Mouse (Mus musculus) intestine, embryonic 16.5 days (tissue): ENCODE measurements around the gene Trip6. TPM values are rescaled to one million over a fixed set of nuclear protein-coding genes. Genes with fewer than 3 reads are reported as not detected.

Experiments used
- ATAC-seq: fragments of 200-750 bp; cut with Nextera tagmentation; 2 replicates; pipeline ENCODE4 v1.8.0; 2017; ENCODE audit warnings: moderate TSS enrichment, moderate library complexity
- H3K27ac ChIP-seq: fragments of 300-500 bp; sonication (generic); 2 replicates; pipeline ENCODE4 v1.5.1; 2014; ENCODE audit warnings: mild to moderate bottlenecking, low read length
- H3K27me3 ChIP-seq: fragments of 300-500 bp; sonication (generic); replicated peaks from 2 replicates; pipeline ENCODE4 v1.6.1; 2014; ENCODE audit warnings: low read length, control low read depth, mixed read lengths; ENCODE audit not compliant: control insufficient read depth, insufficient read depth
- H3K36me3 ChIP-seq: fragments of 300-500 bp; sonication (generic); 2 replicates; pipeline ENCODE4 v1.6.1; 2014; ENCODE audit warnings: low read length, control low read depth; ENCODE audit not compliant: control insufficient read depth, insufficient read depth
- H3K4me1 ChIP-seq: fragments of 300-500 bp; sonication (generic); 2 replicates; pipeline ENCODE4 v1.6.1; 2014; ENCODE audit warnings: low read length, control low read depth, mixed read lengths; ENCODE audit not compliant: control insufficient read depth, insufficient read depth
- H3K4me2 ChIP-seq: fragments of 300-500 bp; sonication (generic); 2 replicates; pipeline ENCODE4 v1.6.1; 2014; ENCODE audit warnings: low read depth, low read length, control low read depth
- H3K4me3 ChIP-seq: fragments of 300-500 bp; sonication (generic); 2 replicates; pipeline ENCODE4 v1.5.1; 2014; ENCODE audit warnings: mild to moderate bottlenecking, low read length
- H3K9ac ChIP-seq: fragments of 300-500 bp; sonication (generic); 2 replicates; pipeline ENCODE4 v1.6.1; 2014; ENCODE audit warnings: low read depth, low read length
- H3K9me3 ChIP-seq: fragments of 300-500 bp; sonication (generic); 2 replicates; pipeline ENCODE4 v1.6.1; 2016; ENCODE audit warnings: low read length, control low read depth; ENCODE audit not compliant: control insufficient read depth
- WGBS: fragments of 180-500 bp; shearing (Covaris S2); extraction: QIAGEN DNeasy Blood & Tissue Kit; methylation state at CpG from one replicate; pipeline ENCODE4 v1.1.7; 2014; 5-methylcytosine and 5-hydroxymethylcytosine counted together
- polyA plus RNA-seq: library from polyadenylated mRNA; unstranded; fragments of >200 nt; fragmentation: Nextera tagmentation; extraction: Ambion mirVana; gene quantifications from 2 replicates; pipeline ENCODE4 v1.2.1, GENCODE M21; 2015

Trip6 gene
- polyA plus RNA-seq, 1 experiment from 2014 or later = 68.0 TPM

- H3K36me3 ChIP-seq = no peaks in the 10 kb centered on the region
- H3K27me3 ChIP-seq = no peaks in the 10 kb centered on the region
- H3K27ac ChIP-seq = peak overlapping the region; percentile 98
- no peak for ATAC-seq
- peak overlapping the region; percentile 67 for H3K9ac ChIP-seq
- H3K4me1 ChIP-seq = peaks cover 49% of the 10 kb centered on the region
- no peaks in the 10 kb centered on the region for H3K9me3 ChIP-seq
- WGBS = 1% methylated on average over 33 of the region's 33 CpGs
- H3K4me2 ChIP-seq = peak overlapping the region; percentile 84
- H3K4me3 ChIP-seq = peak overlapping the region; percentile 74
Observed at GRCm38 (mm10) chr5:137348482-137349383, 34.5 kb upstream of the Trip6 start.

- Histone ChIP-seq H3K27me3 (no peaks in the 10 kb centered on the region), H3K27ac (peak overlapping the region; percentile 98), H3K4me1 (peaks cover 48% of the 10 kb centered on the region), H3K4me2 (peak overlapping the region; percentile 84), H3K9me3 (no peaks in the 10 kb centered on the region), H3K36me3 (no peaks in the 10 kb centered on the region), H3K4me3 (no peak overlapping the region; the same call in 1 of the 2 replicates), H3K9ac (peak overlapping the region; percentile 67)
- 14% methylated on average over 7 of the region's 7 CpGs for WGBS
- no peak for ATAC-seq
Observed at GRCm38 (mm10) chr5:137347856-137348255, 33.7 kb upstream of the Trip6 start.

GRCm38 (mm10) chr5:137346983-137347382 lies 32.8 kb upstream of the Trip6 start:
- 0 out of 2 replicates have a peak overlapping the region, but pooled peaks have one; percentile 45 for H3K9ac ChIP-seq
- peaks cover 43% of the 10 kb centered on the region for H3K4me1 ChIP-seq
- H3K4me2 ChIP-seq = 0 out of 2 replicates have a peak overlapping the region, but pooled peaks have one; percentile 10
- H3K27me3 ChIP-seq = no peaks in the 10 kb centered on the region
- no peaks in the 10 kb centered on the region for H3K36me3 ChIP-seq
- 67% methylated on average over 4 of the region's 4 CpGs for WGBS
- no peak for ATAC-seq
- no peak overlapping the region for H3K4me3 ChIP-seq
- H3K9me3 ChIP-seq = no peaks in the 10 kb centered on the region
- peak overlapping the region; percentile 92 for H3K27ac ChIP-seq

- Histone ChIP-seq H3K4me2 (peak overlapping the region; percentile 41), H3K9me3 (no peaks in the 10 kb centered on the region), H3K27ac (peak overlapping the region; percentile 92), H3K9ac (peak overlapping the region; percentile 45; the same call in 1 of the 2 replicates), H3K4me3 (peak overlapping the region; percentile 15; the same call in 1 of the 2 replicates), H3K27me3 (no peaks in the 10 kb centered on the region), H3K4me1 (peaks cover 37% of the 10 kb centered on the region), H3K36me3 (no peaks in the 10 kb centered on the region)
- no peak for ATAC-seq
- 50% methylated on average over 1 of the region's 1 CpGs for WGBS
Observed at GRCm38 (mm10) chr5:137346388-137346787, 32.2 kb upstream of the Trip6 start.

GRCm38 (mm10) chr5:137345821-137346220 lies 31.6 kb upstream of the Trip6 start:
- Histone ChIP-seq H3K36me3 (no peaks in the 10 kb centered on the region), H3K4me3 (peak overlapping the region; percentile 15; the same call in 1 of the 2 replicates), H3K27me3 (no peaks in the 10 kb centered on the region), H3K9me3 (no peaks in the 10 kb centered on the region), H3K9ac (no peak overlapping the region), H3K4me1 (peaks cover 36% of the 10 kb centered on the region), H3K4me2 (peak overlapping the region; percentile 41), H3K27ac (peak overlapping the region; percentile 92)
- ATAC-seq = peak; percentile 74
- WGBS = 14% methylated on average over 9 of the region's 9 CpGs

GRCm38 (mm10) chr5:137343869-137344268 lies 29.7 kb upstream of the Trip6 start:
- Histone ChIP-seq H3K9ac (no peak overlapping the region), H3K4me3 (no peak overlapping the region), H3K4me2 (no peak overlapping the region), H3K27me3 (no peaks in the 10 kb centered on the region), H3K4me1 (peaks cover 46% of the 10 kb centered on the region), H3K36me3 (no peaks in the 10 kb centered on the region), H3K9me3 (no peaks in the 10 kb centered on the region), H3K27ac (peak overlapping the region; percentile 84)
- no peak for ATAC-seq

- Histone ChIP-seq H3K9ac (no peak overlapping the region), H3K4me3 (no peak overlapping the region), H3K27ac (no peak overlapping the region), H3K4me2 (no peak overlapping the region), H3K27me3 (no peaks in the 10 kb centered on the region), H3K4me1 (peaks cover 42% of the 10 kb centered on the region), H3K9me3 (no peaks in the 10 kb centered on the region), H3K36me3 (no peaks in the 10 kb centered on the region)
- 98% methylated on average over 5 of the region's 5 CpGs for WGBS
- ATAC-seq = no peak
Observed at GRCm38 (mm10) chr5:137343412-137343811, 29.2 kb upstream of the Trip6 start.

- no peak overlapping the region for H3K9ac ChIP-seq
- no peaks in the 10 kb centered on the region for H3K36me3 ChIP-seq
Observed at GRCm38 (mm10) chr5:137342407-137343012, 28.3 kb upstream of the Trip6 start.

GRCm38 (mm10) chr5:137340222-137340621 lies 26.0 kb upstream of the Trip6 start:
- Histone ChIP-seq H3K9ac (0 out of 2 replicates have a peak overlapping the region, but pooled peaks have one; percentile 73), H3K4me2 (no peak overlapping the region), H3K9me3 (no peaks in the 10 kb centered on the region), H3K4me3 (no peak overlapping the region), H3K27ac (peak overlapping the region; percentile 90), H3K4me1 (peaks cover 35% of the 10 kb centered on the region), H3K27me3 (no peaks in the 10 kb centered on the region), H3K36me3 (no peaks in the 10 kb centered on the region)
- ATAC-seq = no peak
- 79% methylated on average over 6 of the region's 6 CpGs for WGBS

More at GRCm38 (mm10) chr5:137342407-137343012, 28.3 kb upstream of the Trip6 start:
- ATAC-seq = no peak
- WGBS = 44% methylated on average over 7 of the region's 7 CpGs
- H3K4me3 ChIP-seq = no peak overlapping the region
- peaks cover 37% of the 10 kb centered on the region for H3K4me1 ChIP-seq
- H3K9me3 ChIP-seq = no peaks in the 10 kb centered on the region
- H3K4me2 ChIP-seq = no peak overlapping the region
- H3K27ac ChIP-seq = no peak overlapping the region
- no peaks in the 10 kb centered on the region for H3K27me3 ChIP-seq
